Mouse (Mus musculus): Measurements from ENCODE around the gene Gm4340. TPM values are rescaled to one million over a fixed set of nuclear protein-coding genes. Genes with fewer than 3 reads are reported as not detected.

The Gm4340 gene
- polyA plus RNA-seq, 1 experiment, result not detected

DNA sequence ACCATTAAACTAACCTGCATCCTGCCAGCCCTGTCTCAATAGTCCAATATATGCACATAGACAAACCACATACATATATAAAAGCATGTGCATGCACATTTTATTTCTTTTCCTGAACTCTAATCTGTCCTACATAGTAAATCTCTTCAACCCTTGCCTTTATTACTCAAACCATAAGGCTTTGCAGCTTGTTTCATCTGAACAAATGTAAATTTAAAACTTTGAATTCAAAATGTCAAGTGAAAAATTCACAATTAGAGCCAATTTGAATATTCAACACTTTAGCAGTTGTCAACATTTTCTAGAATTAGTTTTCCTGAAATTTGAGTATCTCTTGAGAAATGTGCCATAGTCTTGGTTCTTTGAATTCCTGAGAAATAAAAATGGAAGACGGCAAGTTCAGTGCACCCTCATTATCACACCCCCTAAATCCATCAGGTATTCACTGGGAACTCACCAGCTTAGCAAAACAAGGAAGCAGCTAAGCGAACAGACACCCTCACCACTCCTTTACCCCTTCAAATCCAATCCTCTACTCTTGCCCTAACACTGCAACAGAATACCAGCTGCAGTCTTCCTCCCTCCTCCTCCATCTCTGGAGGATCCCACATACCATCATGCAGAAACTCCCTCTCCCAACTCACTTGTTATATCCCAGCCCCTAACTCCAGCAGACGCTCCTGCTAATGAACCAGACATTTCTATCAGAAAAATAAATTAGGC lies 16.6 kb downstream of the Gm4340 start:
- no peak for TF ChIP-seq EP300 (IDR thresholded peaks at IDR 0.05; ENCODE audit: insufficient read depth, low read depth, low read length)
- no peak for TF ChIP-seq POLR2A (IDR thresholded peaks at IDR 0.05; ENCODE audit: insufficient read depth, low read length)
- no peak for TF ChIP-seq CTCF (IDR thresholded peaks at IDR 0.05; ENCODE audit: low read depth, low read length)
- Histone ChIP-seq H3K27ac (ENCODE audit: insufficient read depth, low read length) (no peak overlapping the region), H3K9me3 (replicated peaks; ENCODE audit: control insufficient read depth, insufficient read depth, low read length, poor library complexity, severe bottlenecking) (no peaks in the 10 kb centered on the region), H3K36me3 (ENCODE audit: control insufficient read depth, insufficient read depth, low read length, poor library complexity, severe bottlenecking) (no peaks in the 10 kb centered on the region), H3K27me3 (ENCODE audit: control insufficient read depth, insufficient read depth, low read length, poor library complexity, severe bottlenecking) (no peaks in the 10 kb centered on the region), H3K4me3 (ENCODE audit: low read depth, low read length) (no peak overlapping the region), H3K4me1 (ENCODE audit: control insufficient read depth, insufficient read depth, low read length) (no peaks in the 10 kb centered on the region), H3K9ac (ENCODE audit: low read depth, poor library complexity, severe bottlenecking) (no peak overlapping the region)

DNA sequence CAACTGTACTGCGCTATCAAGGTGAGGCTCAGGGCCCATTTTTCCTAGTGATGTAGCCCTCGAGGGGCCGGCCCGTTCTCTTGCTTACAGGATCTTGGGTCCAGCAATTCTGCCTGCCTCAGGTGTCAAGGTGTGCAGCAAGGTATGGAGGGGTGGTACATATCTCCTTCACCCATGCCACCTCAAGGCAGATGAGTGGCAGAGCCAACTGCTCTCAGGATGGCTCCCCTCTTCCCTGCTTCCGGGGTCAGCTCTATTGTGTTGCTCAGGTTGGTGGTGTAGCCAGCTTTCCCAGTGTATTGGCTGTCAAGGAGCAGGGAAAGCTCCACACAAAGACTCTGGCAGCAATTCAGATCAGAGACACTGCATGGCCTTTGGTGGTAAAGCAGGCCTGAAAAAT lies 20.7 kb downstream of the Gm4340 start:
- Histone ChIP-seq H3K9me3 (replicated peaks; ENCODE audit: control insufficient read depth, insufficient read depth, low read length, poor library complexity, severe bottlenecking) (no peaks in the 10 kb centered on the region), H3K27me3 (ENCODE audit: control insufficient read depth, insufficient read depth, low read length, poor library complexity, severe bottlenecking) (no peaks in the 10 kb centered on the region), H3K36me3 (ENCODE audit: control insufficient read depth, insufficient read depth, low read length, poor library complexity, severe bottlenecking) (no peaks in the 10 kb centered on the region), H3K4me1 (ENCODE audit: control insufficient read depth, insufficient read depth, low read length) (no peaks in the 10 kb centered on the region), H3K27ac (ENCODE audit: insufficient read depth, low read length) (no peak overlapping the region), H3K4me3 (ENCODE audit: low read depth, low read length) (no peak overlapping the region), H3K9ac (ENCODE audit: low read depth, poor library complexity, severe bottlenecking) (no peak overlapping the region)
- no peak for TF ChIP-seq CTCF (IDR thresholded peaks at IDR 0.05; ENCODE audit: low read depth, low read length)
- TF ChIP-seq POLR2A (IDR thresholded peaks at IDR 0.05; ENCODE audit: insufficient read depth, low read length), result no peak
- TF ChIP-seq EP300 (IDR thresholded peaks at IDR 0.05; ENCODE audit: insufficient read depth, low read depth, low read length), result no peak

DNA sequence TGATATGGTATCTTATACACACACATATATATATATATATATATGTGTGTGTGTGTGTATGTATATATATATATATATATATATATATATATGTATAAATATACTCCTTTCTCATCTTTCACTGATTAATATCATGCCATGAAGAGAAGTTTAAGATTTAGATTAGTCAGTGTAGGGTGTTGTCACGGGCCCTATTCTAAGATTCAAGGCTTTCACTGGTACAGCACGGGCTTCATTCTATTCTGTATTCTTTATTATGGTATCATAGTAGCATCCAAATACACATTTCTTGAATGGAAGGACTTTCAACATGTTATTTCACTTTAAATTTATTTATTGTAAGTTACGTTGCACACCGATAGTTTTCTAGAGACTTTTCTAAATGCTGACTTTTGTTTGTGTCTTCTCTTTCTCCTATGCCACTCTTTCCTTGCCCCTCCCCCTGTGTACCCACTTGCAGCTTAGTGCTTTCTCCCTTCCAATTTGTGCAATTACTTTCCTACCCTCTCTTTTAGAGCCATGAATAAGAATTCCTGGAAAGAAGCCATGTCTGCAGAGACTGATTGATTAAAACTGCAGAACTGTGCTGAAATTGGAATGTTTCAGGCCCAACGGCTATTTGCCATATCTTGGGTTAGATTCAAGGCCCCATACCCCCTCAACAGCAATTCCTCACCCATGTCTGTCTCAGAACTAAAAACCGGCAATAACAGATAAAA lies 26.6 kb downstream of the Gm4340 start:
- H3K4me3 ChIP-seq (ENCODE audit: low read depth, low read length), result no peak overlapping the region
- no peaks in the 10 kb centered on the region for H3K36me3 ChIP-seq (ENCODE audit: control insufficient read depth, insufficient read depth, low read length, poor library complexity, severe bottlenecking)
- no peak overlapping the region for H3K9ac ChIP-seq (ENCODE audit: low read depth, poor library complexity, severe bottlenecking)
- H3K9me3 ChIP-seq (replicated peaks; ENCODE audit: control insufficient read depth, insufficient read depth, low read length, poor library complexity, severe bottlenecking), result no peaks in the 10 kb centered on the region
- no peak overlapping the region for H3K27ac ChIP-seq (ENCODE audit: insufficient read depth, low read length)
- H3K4me1 ChIP-seq (ENCODE audit: control insufficient read depth, insufficient read depth, low read length), result no peaks in the 10 kb centered on the region
- no peaks in the 10 kb centered on the region for H3K27me3 ChIP-seq (ENCODE audit: control insufficient read depth, insufficient read depth, low read length, poor library complexity, severe bottlenecking)
- no peak for TF ChIP-seq POLR2A (IDR thresholded peaks at IDR 0.05; ENCODE audit: insufficient read depth, low read length)
- TF ChIP-seq CTCF (IDR thresholded peaks at IDR 0.05; ENCODE audit: low read depth, low read length), result no peak
- no peak for TF ChIP-seq EP300 (IDR thresholded peaks at IDR 0.05; ENCODE audit: insufficient read depth, low read depth, low read length)

Other genes starting within 250 kb of the Gm4340 start
- not detected in 2 replicates for gene Gm21293, start 51.1 kb upstream of the Gm4340 start, polyA plus RNA-seq (2011; ENCODE audit: insufficient read depth, insufficient read length, low read depth, missing spikeins)
- not detected in 2 replicates for gene Gm6763, start 42.5 kb upstream of the Gm4340 start, polyA plus RNA-seq (2011; ENCODE audit: insufficient read depth, insufficient read length, low read depth, missing spikeins)
- not detected in 2 replicates for gene Gm8764, start 34.0 kb upstream of the Gm4340 start, polyA plus RNA-seq (2011; ENCODE audit: insufficient read depth, insufficient read length, low read depth, missing spikeins)
- not detected in 2 replicates for gene Gm21304, start 25.5 kb upstream of the Gm4340 start, polyA plus RNA-seq (2011; ENCODE audit: insufficient read depth, insufficient read length, low read depth, missing spikeins)
- gene Gm21312, start 17.0 kb upstream of the Gm4340 start, polyA plus RNA-seq (2011; ENCODE audit: insufficient read depth, insufficient read length, low read depth, missing spikeins), result not detected in 2 replicates
- not detected in 2 replicates for gene Gm20765, start 8.5 kb upstream of the Gm4340 start, polyA plus RNA-seq (2011; ENCODE audit: insufficient read depth, insufficient read length, low read depth, missing spikeins)

All from ES-Bruce4 (cell line).